Mouse (Mus musculus) forebrain, embryonic 10.5 days (tissue): ENCODE results near the gene Pklr. TPM values are rescaled to one million over a fixed set of nuclear protein-coding genes. Genes with fewer than 3 reads are reported as not detected.

Source experiments
- DNase-seq: peaks from one replicate; pipeline ENCODE4 v3.0.0-alpha.2; 2017; ENCODE audit warnings: low spot score; ENCODE audit errors: extremely low spot score
- H3K27ac ChIP-seq: fragments of 300-500 bp; sonication (generic); 2 replicates; pipeline ENCODE4 v1.5.1; 2016; ENCODE audit warnings: mild to moderate bottlenecking
- H3K27me3 ChIP-seq: fragments of 300-500 bp; sonication (generic); 2 replicates; pipeline ENCODE4 v1.6.1; 2016; ENCODE audit warnings: mild to moderate bottlenecking; ENCODE audit not compliant: poor library complexity, severe bottlenecking
- H3K36me3 ChIP-seq: fragments of 300-500 bp; sonication (generic); replicated peaks from 2 replicates; pipeline ENCODE4 v1.6.1; 2016; ENCODE audit warnings: mild to moderate bottlenecking, moderate library complexity
- H3K4me1 ChIP-seq: fragments of 300-500 bp; sonication (generic); 2 replicates; pipeline ENCODE4 v1.6.1; 2016
- H3K4me3 ChIP-seq: fragments of 300-500 bp; sonication (generic); 2 replicates; pipeline ENCODE4 v1.5.1; 2016; ENCODE audit warnings: mild to moderate bottlenecking, moderate library complexity
- H3K9me3 ChIP-seq: fragments of 300-500 bp; sonication (generic); 2 replicates; pipeline ENCODE4 v1.6.1; 2016; ENCODE audit warnings: mild to moderate bottlenecking, moderate library complexity
- WGBS: fragments of 180-500 bp; shearing (Covaris S2); methylation state at CpG from one replicate; pipeline ENCODE4 v1.1.7; 2016; 5-methylcytosine and 5-hydroxymethylcytosine counted together
- polyA plus RNA-seq: library from polyadenylated mRNA; unstranded; fragments of >200 nt; fragmentation: Nextera tagmentation; extraction: Ambion mirVana; gene quantifications from 2 replicates; pipeline ENCODE4 v1.2.1, GENCODE M21; 2016

Pklr gene
- polyA plus RNA-seq, 1 experiment from 2014 or later: 5.6 TPM

DNA sequence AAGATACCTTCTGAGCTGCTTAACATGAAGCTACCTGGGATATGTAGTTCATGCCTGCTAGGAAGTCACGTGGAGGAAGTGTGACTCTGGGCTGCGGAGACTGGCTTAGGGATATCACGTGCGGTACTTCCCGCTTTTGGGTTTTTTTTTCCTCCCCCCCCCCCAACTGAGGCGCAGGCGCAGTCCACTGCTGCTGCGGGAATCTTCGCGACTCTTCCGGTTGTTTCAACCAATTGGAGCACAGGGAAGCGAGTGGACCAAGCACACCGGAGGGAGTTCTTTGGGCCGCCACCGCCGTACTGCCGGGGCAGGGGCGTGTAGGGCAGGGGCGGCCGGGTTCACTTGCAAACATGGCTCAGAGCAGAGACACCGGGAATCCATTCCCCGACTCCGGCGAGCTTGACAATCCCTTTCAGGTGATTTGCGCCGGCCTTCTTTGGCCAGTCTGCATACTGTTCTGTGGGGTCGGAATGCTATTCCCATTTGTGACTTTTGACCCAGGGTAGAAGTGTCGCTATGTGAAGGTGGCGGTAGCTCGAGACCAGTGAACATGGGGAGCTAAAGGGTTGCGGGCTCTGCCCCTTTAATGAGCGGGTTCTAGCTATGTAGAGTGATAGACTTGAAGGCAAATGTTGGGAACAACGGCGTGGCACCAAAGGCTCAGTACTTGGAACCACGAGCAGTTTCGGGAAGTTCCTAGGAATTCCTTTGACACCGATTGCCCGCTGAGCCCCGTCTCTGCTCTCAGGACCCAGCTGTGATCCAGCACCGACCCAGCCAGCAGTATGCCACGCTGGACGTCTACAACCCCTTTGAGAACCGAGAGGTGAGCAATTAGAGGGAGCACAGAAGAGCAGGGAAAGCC, 41.5 kb downstream of the Pklr start, which contains the start of gene Scamp3:
Gene Scamp3 (plus strand): TSS at position 232 of the 865 bp plus-strand sequence.
- peak within 1 kb of the TSS; percentile 84 for H3K27ac ChIP-seq
- H3K9me3 ChIP-seq: no peaks in the 10 kb centered on the region
- H3K4me1 ChIP-seq: peaks cover 27% of the 10 kb centered on the region
- WGBS: under 1% methylated on average over 43 of the region's 43 CpGs
- H3K4me3 ChIP-seq: peak within 1 kb of the TSS; percentile 81
- DNase-seq: peak; percentile 95
- peaks cover 83% of the 10 kb centered on the region for H3K36me3 ChIP-seq
- no peaks in the 10 kb centered on the region for H3K27me3 ChIP-seq

DNA sequence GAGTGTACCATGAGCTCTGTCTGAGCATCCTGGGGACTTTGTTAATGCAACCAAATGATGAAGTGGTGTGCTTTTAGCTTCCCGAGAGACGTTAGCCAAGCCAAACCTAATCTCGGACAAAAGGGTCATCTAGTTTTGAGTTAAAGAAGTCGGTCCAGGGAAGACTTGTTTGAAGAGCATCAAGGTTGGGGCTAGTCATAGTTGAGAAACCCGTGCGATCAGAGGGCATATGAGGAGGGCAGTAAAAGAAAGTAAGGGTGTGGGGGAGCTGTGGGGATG, 42.1 kb downstream of the Pklr start:
- Histone ChIP-seq H3K4me1 (peaks cover 33% of the 10 kb centered on the region), H3K9me3 (no peaks in the 10 kb centered on the region), H3K27me3 (no peaks in the 10 kb centered on the region), H3K36me3 (peaks cover 80% of the 10 kb centered on the region), H3K27ac (peak overlapping the region; percentile 84), H3K4me3 (peak overlapping the region; percentile 81)
- no peak for DNase-seq
- WGBS: 13% methylated on average over 6 of the region's 6 CpGs

DNA sequence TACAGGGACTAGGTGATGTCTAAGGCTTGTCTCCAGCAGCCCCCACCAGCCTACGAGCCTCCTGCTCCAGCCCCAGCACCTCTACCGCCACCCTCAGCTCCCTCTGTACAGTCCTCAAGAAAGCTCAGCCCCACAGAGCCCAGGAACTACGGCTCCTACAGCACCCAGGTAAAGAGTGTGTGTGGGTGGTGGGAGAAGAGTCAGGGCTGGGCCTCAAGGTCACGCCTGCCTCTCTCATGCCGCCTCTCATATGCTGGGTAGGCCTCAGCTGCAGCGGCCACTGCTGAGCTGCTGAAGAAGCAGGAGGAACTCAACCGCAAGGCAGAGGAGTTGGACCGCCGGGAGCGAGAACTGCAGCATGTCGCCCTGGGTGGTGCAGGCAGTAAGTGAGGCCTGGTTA, 43.1 kb downstream of the Pklr start:
- Histone ChIP-seq H3K36me3 (peaks cover 70% of the 10 kb centered on the region), H3K4me1 (peaks cover 43% of the 10 kb centered on the region), H3K4me3 (peak overlapping the region; percentile 81; the same call in 1 of the 2 replicates), H3K9me3 (no peaks in the 10 kb centered on the region), H3K27ac (peak overlapping the region; percentile 32; the same call in 1 of the 2 replicates), H3K27me3 (no peaks in the 10 kb centered on the region)
- DNase-seq: no peak
- 92% methylated on average over 11 of the region's 11 CpGs for WGBS

DNA sequence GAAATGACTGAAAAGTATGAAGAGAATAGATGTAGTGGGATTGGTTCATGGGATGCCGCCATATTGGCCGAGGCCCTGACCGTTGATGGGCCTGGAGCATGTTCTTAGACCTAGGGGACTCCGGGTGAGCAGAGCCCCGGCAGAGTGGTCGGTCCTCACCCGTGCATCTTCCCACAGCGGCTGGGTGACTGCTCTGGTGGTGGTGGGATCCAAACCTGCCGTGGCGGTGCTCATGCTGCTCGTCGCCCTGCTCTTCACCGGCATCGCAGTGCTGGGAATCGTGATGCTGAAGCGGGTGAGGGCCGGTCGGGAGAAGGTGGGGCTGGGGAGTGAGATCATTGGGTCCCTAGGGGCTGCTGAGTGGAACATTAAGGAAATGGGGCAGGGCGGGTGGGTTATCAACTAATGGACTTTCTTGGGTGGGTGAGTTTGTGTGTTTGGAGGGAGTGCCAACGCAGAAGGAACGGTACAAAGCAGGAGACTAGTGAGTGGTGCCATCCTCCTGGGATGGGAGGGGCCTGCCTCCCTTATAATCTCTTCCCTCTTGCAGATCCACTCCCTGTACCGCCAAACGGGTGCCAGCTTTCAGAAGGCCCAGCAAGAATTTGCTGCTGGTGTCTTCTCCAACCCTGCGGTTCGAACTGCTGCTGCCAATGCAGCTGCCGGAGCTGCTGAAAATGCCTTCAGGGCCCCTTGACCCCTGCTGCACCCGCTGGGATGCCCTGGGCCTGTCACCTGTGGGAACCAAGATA, 46.0 kb downstream of the Pklr start:
- H3K27ac ChIP-seq: 0 out of 2 replicates have a peak overlapping the region, but pooled peaks have one; percentile 93
- WGBS: 92% methylated on average over 27 of the region's 27 CpGs
- peaks cover 66% of the 10 kb centered on the region for H3K4me1 ChIP-seq
- peak overlapping the region; percentile 77; the same call in 1 of the 2 replicates for H3K4me3 ChIP-seq
- no peaks in the 10 kb centered on the region for H3K9me3 ChIP-seq
- H3K27me3 ChIP-seq: peaks cover 4% of the 10 kb centered on the region
- no peak for DNase-seq
- H3K36me3 ChIP-seq: peaks cover 41% of the 10 kb centered on the region

DNA sequence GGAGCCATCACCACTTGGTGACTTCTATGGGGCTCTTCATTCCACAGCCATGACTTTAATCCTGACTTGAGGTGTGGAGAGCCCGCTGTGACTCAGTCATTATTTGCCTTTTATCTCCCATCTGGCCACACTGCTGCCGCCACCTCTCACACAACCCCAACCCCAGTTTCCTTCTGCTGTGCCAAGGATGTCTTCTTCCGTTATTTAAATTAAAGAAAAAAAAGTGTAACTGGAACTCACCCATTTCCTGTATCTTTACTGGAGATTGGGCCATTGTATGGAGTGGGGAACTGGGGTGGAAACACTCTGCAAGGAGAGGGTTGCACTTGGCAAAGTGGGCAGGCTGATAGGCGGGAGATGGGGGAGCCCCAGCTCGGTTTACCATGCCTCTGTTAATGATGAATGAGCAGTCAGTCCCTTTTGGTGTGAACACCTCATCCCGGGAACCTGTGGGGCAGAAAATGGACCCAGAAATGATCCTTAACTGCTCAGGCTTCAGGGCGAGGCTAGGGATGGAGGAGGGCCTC, 46.7 kb downstream of the Pklr start:
- no peaks in the 10 kb centered on the region for H3K9me3 ChIP-seq
- WGBS: 48% methylated on average over 7 of the region's 7 CpGs
- peaks cover 71% of the 10 kb centered on the region for H3K4me1 ChIP-seq
- H3K27me3 ChIP-seq: peaks cover 10% of the 10 kb centered on the region
- peak overlapping the region; percentile 77 for H3K4me3 ChIP-seq
- peaks cover 46% of the 10 kb centered on the region for H3K36me3 ChIP-seq
- no peak for DNase-seq
- H3K27ac ChIP-seq: peak overlapping the region; percentile 93

DNA sequence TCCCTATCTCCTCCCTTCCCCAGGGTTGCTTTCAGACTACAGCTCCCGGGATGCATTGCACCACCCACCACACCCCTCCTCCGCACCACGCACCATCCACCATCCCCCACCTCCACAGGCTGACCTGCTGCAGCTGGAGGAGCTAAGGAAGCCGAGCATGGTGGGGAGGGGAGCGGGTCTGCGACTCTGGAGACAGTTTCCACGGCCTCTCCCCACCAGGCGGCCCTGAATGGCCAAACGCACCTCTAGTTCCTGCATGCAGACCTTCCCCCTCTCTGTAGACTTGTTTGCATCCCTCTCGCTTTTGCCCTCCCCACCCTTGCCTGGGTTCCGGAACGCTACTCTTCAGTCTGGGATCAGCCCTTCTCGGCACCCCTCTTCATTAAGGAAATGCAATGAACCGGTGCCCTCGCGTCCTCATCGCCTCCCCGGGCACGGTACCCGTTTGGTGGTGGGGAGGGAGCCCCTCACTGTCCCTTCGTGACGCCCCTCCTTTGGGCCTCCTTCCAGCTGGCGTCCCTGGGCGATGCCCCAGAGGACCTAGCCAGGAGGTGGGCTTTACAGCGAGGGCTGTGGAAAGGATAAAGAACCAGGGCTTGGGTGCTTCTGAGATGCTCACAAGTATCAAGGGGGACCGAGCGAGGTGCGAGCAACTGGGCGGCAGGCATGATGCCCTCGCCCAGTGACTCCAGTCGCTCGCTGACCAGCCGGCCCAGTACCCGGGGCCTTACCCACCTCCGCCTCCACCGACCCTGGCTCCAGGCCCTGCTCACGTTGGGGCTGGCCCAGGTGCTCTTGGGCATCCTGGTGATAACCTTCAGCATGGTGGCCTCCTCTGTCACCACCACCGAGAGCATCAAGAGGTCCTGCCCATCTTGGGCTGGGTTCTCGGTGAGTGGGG, 47.4 kb downstream of the Pklr start, which contains the start of gene Fam189b:
Gene Fam189b (plus strand): TSS at position 86 of the 901 bp plus-strand sequence.
- Histone ChIP-seq H3K27ac (peak within 1 kb of the TSS; percentile 93), H3K36me3 (peaks cover 48% of the 10 kb centered on the region), H3K9me3 (no peaks in the 10 kb centered on the region), H3K27me3 (peaks cover 18% of the 10 kb centered on the region), H3K4me1 (peaks cover 73% of the 10 kb centered on the region), H3K4me3 (peak within 1 kb of the TSS; percentile 77)
- 6% methylated on average over 39 of the region's 39 CpGs for WGBS
- peak; percentile 86 for DNase-seq

DNA sequence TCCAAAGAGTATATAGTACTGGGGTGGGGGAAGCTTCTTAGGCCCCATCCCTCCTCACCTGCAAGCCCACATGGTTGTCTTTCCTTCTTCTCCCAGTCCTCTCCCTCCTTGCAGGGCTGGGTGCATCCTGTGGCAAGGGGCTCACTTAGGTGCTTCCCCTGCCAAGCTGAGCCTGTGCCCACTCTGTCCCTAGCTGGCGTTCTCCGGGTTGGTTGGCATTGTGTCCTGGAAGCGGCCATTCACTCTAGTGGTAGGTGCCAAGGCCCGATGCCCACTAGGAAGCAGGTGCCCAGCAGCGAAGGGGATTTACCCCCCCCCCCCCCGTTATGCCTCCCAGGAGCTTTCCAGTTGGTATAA, 48.0 kb downstream of the Pklr start:
- Histone ChIP-seq H3K27ac (peak overlapping the region; percentile 93), H3K27me3 (peaks cover 24% of the 10 kb centered on the region), H3K4me3 (peak overlapping the region; percentile 77), H3K9me3 (no peaks in the 10 kb centered on the region), H3K4me1 (peaks cover 73% of the 10 kb centered on the region), H3K36me3 (peaks cover 51% of the 10 kb centered on the region)
- 79% methylated on average over 6 of the region's 6 CpGs for WGBS
- no peak for DNase-seq

DNA sequence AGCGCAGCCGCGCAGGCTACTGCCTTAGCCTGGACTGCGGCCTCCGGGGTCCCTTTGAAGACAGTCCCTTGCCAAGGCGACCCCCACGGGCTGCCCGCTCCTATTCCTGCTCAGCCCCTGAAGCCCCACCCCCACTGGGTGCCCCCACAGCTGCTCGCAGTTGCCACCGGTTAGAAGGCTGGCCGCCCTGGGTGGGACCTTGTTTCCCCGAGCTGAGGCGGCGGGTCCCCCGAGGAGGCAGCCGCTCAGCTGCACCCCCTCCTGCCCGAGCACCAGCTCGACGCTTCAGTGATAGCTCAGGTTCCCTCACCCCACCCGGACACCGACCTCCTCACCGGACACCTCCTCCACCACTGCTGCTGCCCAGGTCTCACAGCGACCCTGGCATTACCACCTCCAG, 51.3 kb downstream of the Pklr start:
- Histone ChIP-seq H3K4me1 (peaks cover 65% of the 10 kb centered on the region), H3K36me3 (peaks cover 19% of the 10 kb centered on the region), H3K27me3 (peaks cover 24% of the 10 kb centered on the region), H3K27ac (peak overlapping the region; percentile 65), H3K9me3 (no peaks in the 10 kb centered on the region), H3K4me3 (peak overlapping the region; percentile 30; the same call in 1 of the 2 replicates)
- 28% methylated on average over 23 of the region's 23 CpGs for WGBS
- DNase-seq: no peak

DNA sequence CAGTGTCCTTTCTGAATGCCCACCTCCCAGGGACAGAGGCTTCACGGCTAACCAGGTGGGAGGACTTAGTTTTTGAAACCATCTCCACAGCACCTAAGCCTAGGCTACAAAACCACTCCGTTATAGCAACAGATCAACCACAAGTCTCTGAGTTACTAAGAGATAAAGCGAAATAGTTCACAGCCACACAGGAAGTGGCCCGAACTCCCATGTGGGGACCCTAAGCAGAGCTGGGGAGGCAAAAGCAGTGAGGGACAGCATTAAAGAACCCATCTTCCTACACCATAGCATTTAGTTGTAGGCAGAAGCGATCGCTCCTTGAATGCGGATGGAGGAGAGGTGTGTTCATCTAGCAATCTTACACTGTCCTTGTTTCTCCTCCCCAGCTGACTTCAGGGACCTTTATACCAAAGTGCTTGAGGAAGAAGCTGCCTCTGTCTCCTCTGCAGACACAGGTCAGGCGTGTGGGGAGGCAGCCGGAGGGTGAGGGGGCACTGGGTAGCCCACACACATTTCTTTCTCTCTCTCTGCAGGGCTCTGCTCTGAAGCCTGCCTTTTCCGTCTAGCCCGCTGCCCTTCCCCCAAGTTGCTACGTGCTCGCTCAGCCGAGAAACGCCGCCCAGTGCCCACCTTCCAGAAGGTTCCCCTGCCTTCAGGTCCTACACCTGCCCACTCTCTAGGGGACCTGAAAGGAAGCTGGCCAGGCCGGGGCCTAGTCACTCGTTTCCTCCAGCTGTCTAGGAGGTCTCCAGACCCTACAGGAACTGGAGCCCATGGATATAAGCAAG, 51.9 kb downstream of the Pklr start:
- 61% methylated on average over 18 of the region's 18 CpGs for WGBS
- H3K27ac ChIP-seq: peak overlapping the region; percentile 65
- H3K4me1 ChIP-seq: peaks cover 58% of the 10 kb centered on the region
- peak; percentile 14 for DNase-seq
- peak overlapping the region; percentile 30; the same call in 1 of the 2 replicates for H3K4me3 ChIP-seq
- no peaks in the 10 kb centered on the region for H3K9me3 ChIP-seq
- H3K27me3 ChIP-seq: peaks cover 24% of the 10 kb centered on the region
- peaks cover 13% of the 10 kb centered on the region for H3K36me3 ChIP-seq

DNA sequence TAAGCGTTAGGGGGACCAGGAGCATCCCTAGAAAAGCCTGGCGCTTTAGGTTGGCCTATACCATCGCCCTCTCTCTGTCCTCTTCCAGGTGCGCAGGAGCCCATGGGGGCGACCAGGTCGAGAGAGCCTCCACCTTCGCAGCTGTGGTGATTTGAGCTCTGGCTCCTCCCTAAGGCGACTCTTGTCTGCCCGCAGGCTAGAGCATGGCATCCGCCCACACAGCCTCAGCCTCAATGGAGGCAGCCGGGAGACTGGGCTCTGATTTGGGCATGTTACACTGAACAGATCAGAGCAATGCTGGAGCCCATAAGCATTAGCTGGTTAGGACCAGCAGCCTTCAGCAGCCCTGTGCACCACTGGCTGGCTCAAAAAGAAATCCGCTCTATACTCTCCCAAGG, 52.5 kb downstream of the Pklr start:
- 60% methylated on average over 12 of the region's 12 CpGs for WGBS
- Histone ChIP-seq H3K27me3 (peaks cover 24% of the 10 kb centered on the region), H3K4me1 (peaks cover 52% of the 10 kb centered on the region), H3K9me3 (no peaks in the 10 kb centered on the region), H3K27ac (peak overlapping the region; percentile 65; the same call in 1 of the 2 replicates), H3K36me3 (peaks cover 13% of the 10 kb centered on the region), H3K4me3 (peak overlapping the region; percentile 0; the same call in 1 of the 2 replicates)
- no peak for DNase-seq

DNA sequence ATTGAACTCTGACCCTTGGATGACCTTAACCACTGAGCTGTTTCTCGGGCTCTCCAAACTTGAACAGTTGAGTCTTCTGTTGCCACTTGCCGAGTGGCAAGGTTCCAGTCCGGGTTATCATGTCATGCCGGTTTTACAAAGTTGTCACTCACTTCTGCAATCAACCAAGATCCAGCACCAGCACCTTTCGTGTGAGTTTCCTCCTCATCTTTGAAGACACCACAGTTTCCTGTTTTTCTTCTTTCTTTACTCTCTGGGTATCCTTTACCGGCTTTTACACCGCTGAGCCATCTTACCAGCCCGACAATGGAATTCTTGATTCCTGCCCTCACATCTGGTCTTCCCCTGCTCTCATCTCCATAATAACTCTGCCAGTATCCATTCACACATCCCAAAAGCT, 54.5 kb downstream of the Pklr start:
- Histone ChIP-seq H3K4me1 (peaks cover 35% of the 10 kb centered on the region), H3K36me3 (peaks cover 13% of the 10 kb centered on the region), H3K9me3 (no peaks in the 10 kb centered on the region), H3K27me3 (peaks cover 24% of the 10 kb centered on the region), H3K27ac (no peak overlapping the region), H3K4me3 (no peak overlapping the region)
- DNase-seq: no peak
- WGBS: 89% methylated on average over 8 of the region's 8 CpGs
